ENCODE assay signal across 9 mouse cellular contexts in genomic region chr5:147227354-147228112, GRCm38 (mm10). TPM values are rescaled to one million over a fixed set of nuclear protein-coding genes. Genes with fewer than 3 reads are reported as not detected.
A peak's percentile ranks its signal among the peaks of the same experiment; 100 is the strongest.
DNase-seq lines count a peak whose midpoint lies in the region; ATAC-seq and TF ChIP-seq lines count a peak whose summit lies in the region.
"Had no signal": no experiment of that assay in that cellular context is flagged by ENCODE, and none has a peak within 500 bp of the region (broad histone marks: within the 10 kb centered on the region; RNA-seq: fewer than 3 reads in every experiment).

No protein-coding gene starts in this region.

- no peaks in the 10 kb centered on the region for H3K9me3 ChIP-seq in E14TG2a.4 (ENCODE audit: low read length)
- no peaks in the 10 kb centered on the region for H3K9me3 ChIP-seq in forebrain, embryonic 11.5 days (ENCODE audit: control insufficient read depth, low read length)
- no peaks in the 10 kb centered on the region for H3K9me3 ChIP-seq in liver, postnatal 0 days (ENCODE audit: low read length)
- H3K9me3 ChIP-seq in neural tube, embryonic 15.5 days (replicated peaks), result no peaks in the 10 kb centered on the region

- no peaks in the 10 kb centered on the region for H3K36me3 ChIP-seq in E14TG2a.4 (ENCODE audit: insufficient read depth, low read length)
- H3K36me3 ChIP-seq in forebrain, embryonic 11.5 days (ENCODE audit: control insufficient read depth, insufficient read depth, low read length), result no peaks in the 10 kb centered on the region
- no peaks in the 10 kb centered on the region for H3K36me3 ChIP-seq in liver, postnatal 0 days (replicated peaks; ENCODE audit: insufficient read depth, low read length)
- no peaks in the 10 kb centered on the region for H3K36me3 ChIP-seq in neural tube, embryonic 15.5 days
- no peaks in the 10 kb centered on the region for H3K36me3 ChIP-seq in testis, adult 2 months (ENCODE audit: control insufficient read depth, insufficient read depth, low read length)

- intact Hi-C loops in heart, postnatal 14 days (cut with DNase I), result loop anchor here (1.0 to 10.0 kb wide), 5 partner anchors 90 to 553 kb away; no protein-coding TSS in a partner anchor

- no peak overlapping the region for H3K4me3 ChIP-seq in E14TG2a.4 (replicated peaks; ENCODE audit: low read length)
- H3K4me3 ChIP-seq in forebrain, embryonic 11.5 days (ENCODE audit: low read depth, low read length), result no peak overlapping the region
- no peak overlapping the region for H3K4me3 ChIP-seq in liver, postnatal 0 days (ENCODE audit: low read depth, low read length)
- no peak overlapping the region for H3K4me3 ChIP-seq in neural tube, embryonic 15.5 days (replicated peaks)
- no peak overlapping the region for H3K4me3 ChIP-seq in testis, adult 2 months (ENCODE audit: control insufficient read depth, low read depth, low read length)

- TF ChIP-seq POLR2A in testis, adult 2 months (IDR thresholded peaks at IDR 0.05; ENCODE audit: control insufficient read depth, low read depth, low read length), result no peak

- DNase-seq in c-Kit-positive CD71-positive TER-119-negative erythroid progenitor cells, embryonic 14.5 days (ENCODE audit: low read depth), result peak; percentile 21
- DNase-seq in forebrain, embryonic 11.5 days (ENCODE audit: low spot score), result peak; percentile 94
- peak; percentile 87 to 92 for DNase-seq in heart, postnatal 14 days
- DNase-seq in layer of hippocampus, adult 11-12 months (ENCODE audit: low spot score), result peak; percentile 69
- DNase-seq in liver, postnatal 0 days, result peak; percentile 86

- no peak overlapping the region for H3K27ac ChIP-seq in forebrain, embryonic 11.5 days (ENCODE audit: low read depth, low read length)
- no peak overlapping the region for H3K27ac ChIP-seq in liver, postnatal 0 days (ENCODE audit: low read depth)
- no peak overlapping the region for H3K27ac ChIP-seq in neural tube, embryonic 15.5 days (replicated peaks)
- H3K27ac ChIP-seq in testis, adult 2 months (ENCODE audit: control insufficient read depth, insufficient read depth, low read depth, low read length), result no peak overlapping the region

- ATAC-seq in forebrain, embryonic 11.5 days (replicated peaks; ENCODE audit: low FRiP score), result peak; percentile 75
- peak; percentile 59; the same call in 1 of the 2 replicates for ATAC-seq in liver, postnatal 0 days
- peak; percentile 59; the same call in 1 of the 2 replicates for ATAC-seq in neural tube, embryonic 15.5 days (ENCODE audit: low FRiP score)

- 17% methylated on average over 25 of the region's 25 CpGs for WGBS in forebrain, embryonic 11.5 days
- 17% methylated on average over 25 of the region's 25 CpGs for WGBS in liver, postnatal 0 days (ENCODE audit: insufficient replicate concordance)
- 17% methylated on average over 25 of the region's 25 CpGs for WGBS in neural tube, embryonic 15.5 days

- TF ChIP-seq EP300 in liver, postnatal 0 days (IDR thresholded peaks at IDR 0.05; ENCODE audit: low read depth), result no peak

- 0 out of 2 replicates have a peak overlapping the region, but pooled peaks have one; percentile 21 for H3K4me2 ChIP-seq in forebrain, embryonic 11.5 days (ENCODE audit: low read depth, low read length, severe bottlenecking)
- peak overlapping the region; percentile 42; the same call in 1 of the 2 replicates for H3K4me2 ChIP-seq in liver, postnatal 0 days (ENCODE audit: low read depth, low read length)
- H3K4me2 ChIP-seq in neural tube, embryonic 15.5 days, result peak overlapping the region; percentile 27; the same call in 1 of the 2 replicates

- H3K9ac ChIP-seq in forebrain, embryonic 11.5 days (ENCODE audit: low read length), result no peak overlapping the region
- no peak overlapping the region for H3K9ac ChIP-seq in liver, postnatal 0 days (replicated peaks)
- no peak overlapping the region for H3K9ac ChIP-seq in neural tube, embryonic 15.5 days (replicated peaks)

- H3K4me1 ChIP-seq in E14TG2a.4 (replicated peaks; ENCODE audit: low read depth, low read length), result peaks cover 31% of the 10 kb centered on the region
- peaks cover 11% of the 10 kb centered on the region; the same call in 1 of the 2 replicates for H3K4me1 ChIP-seq in forebrain, embryonic 11.5 days (replicated peaks; ENCODE audit: control insufficient read depth, insufficient read depth, low read length)
- peaks cover 2% of the 10 kb centered on the region for H3K4me1 ChIP-seq in liver, postnatal 0 days (ENCODE audit: insufficient read depth)
- H3K4me1 ChIP-seq in neural tube, embryonic 15.5 days, result peaks cover 14% of the 10 kb centered on the region
- H3K4me1 ChIP-seq in testis, adult 2 months (ENCODE audit: control insufficient read depth, insufficient read depth, low read length), result peaks cover 3% of the 10 kb centered on the region; the same call in 1 of the 2 replicates

- TF ChIP-seq CTCF in E14TG2a.4 (conservative IDR thresholded peaks at IDR 0.05; ENCODE audit: low read length), result peak; percentile 63
- peak; percentile 94 for TF ChIP-seq CTCF in liver, postnatal 0 days (IDR thresholded peaks at IDR 0.05; ENCODE audit: low read depth)
- peak; percentile 99 for TF ChIP-seq CTCF in testis, adult 2 months (IDR thresholded peaks at IDR 0.05; ENCODE audit: control insufficient read depth, insufficient read depth, insufficient replicate concordance, low read depth, low read length)

- H3K27me3 ChIP-seq in E14TG2a.4 (ENCODE audit: insufficient read depth, low read length), result peaks cover 69% of the 10 kb centered on the region
- H3K27me3 ChIP-seq in forebrain, embryonic 11.5 days (ENCODE audit: control insufficient read depth, insufficient read depth, low read length), result peaks cover 47% of the 10 kb centered on the region
- H3K27me3 ChIP-seq in liver, postnatal 0 days (ENCODE audit: insufficient read depth, low read length), result peaks cover 20% of the 10 kb centered on the region
- peaks cover 51% of the 10 kb centered on the region for H3K27me3 ChIP-seq in neural tube, embryonic 15.5 days (replicated peaks)
- no peaks in the 10 kb centered on the region for H3K27me3 ChIP-seq in testis, adult 2 months (ENCODE audit: control insufficient read depth, insufficient read depth, low read length)

RNA-seq across cellular contexts. Expression of gene Gsx1, which starts 39.0 kb away (rescaled TPM):
- polyA plus RNA-seq in forebrain, embryonic 11.5 days (2014; fragmentation: Nextera tagmentation; extraction: Ambion mirVana), result 8.9 and 10.6 TPM in 2 replicates
- not detected for total RNA-seq in heart, postnatal 14 days (2021)
- polyA plus RNA-seq in liver, postnatal 0 days (2015; fragmentation: Nextera tagmentation; extraction: Ambion mirVana), result not detected in 2 replicates
- 1.3 and 2.1 TPM in 2 replicates for polyA plus RNA-seq in neural tube, embryonic 15.5 days (2015; fragmentation: Nextera tagmentation; extraction: Ambion mirVana)
- polyA plus RNA-seq in testis, adult 2 months (2012; rRNA removed), result not detected in 2 replicates
- polyA plus RNA-seq: heart, embryonic 16.5 days had no signal

RNA-seq across cellular contexts. Expression of gene Pdx1, which starts 42.2 kb away (rescaled TPM):
- not detected in 2 replicates for polyA plus RNA-seq in forebrain, embryonic 11.5 days (2014; fragmentation: Nextera tagmentation; extraction: Ambion mirVana)
- total RNA-seq in heart, postnatal 14 days (2021), result not detected
- polyA plus RNA-seq in liver, postnatal 0 days (2015; fragmentation: Nextera tagmentation; extraction: Ambion mirVana), result not detected in 2 replicates
- not detected in 2 replicates for polyA plus RNA-seq in neural tube, embryonic 15.5 days (2015; fragmentation: Nextera tagmentation; extraction: Ambion mirVana)
- 0.07 TPM in 1 of 2 replicates, not detected in the other for polyA plus RNA-seq in testis, adult 2 months (2012; rRNA removed)
- polyA plus RNA-seq: heart, embryonic 16.5 days had no signal

Comparison
In these comparisons a context has a peak if more than half of its experiments do, and no peak if none do; other contexts are left out.
1. DNase-seq: peak in every context shown above with its lines; median percentile 94 in forebrain, embryonic 11.5 days; 90 in heart, postnatal 14 days; 86 in liver, postnatal 0 days; 69 in layer of hippocampus, adult 11-12 months; 21 in c-Kit-positive CD71-positive TER-119-negative erythroid progenitor cells, embryonic 14.5 days.